Mouse (Mus musculus) retina, postnatal 1 day (tissue): ENCODE results near the gene Nmi.
"Not testable (repeated sequence)": the region's sequence is repeated elsewhere in the genome, so short reads cannot be mapped to it uniquely, and the experiment has no call there.

Source experiments
- DNase-seq: peaks from one replicate; pipeline ENCODE4 v3.0.0-alpha.2; 2012

Nmi gene

GRCm38 (mm10) chr2:51973410-51973968 is at the start of gene Nmi:
Nmi (minus strand) TSS chr2:51973494.
- peak; percentile 55 for DNase-seq

- no peak for DNase-seq
Measured at GRCm38 (mm10) chr2:52016361-52016760, 43.1 kb upstream of the Nmi start.

- no peak for DNase-seq
Measured at GRCm38 (mm10) chr2:52013306-52013820, 40.1 kb upstream of the Nmi start.

- DNase-seq = not testable (repeated sequence)
Measured at GRCm38 (mm10) chr2:52011820-52012219, 38.5 kb upstream of the Nmi start.

- no peak for DNase-seq
Measured at GRCm38 (mm10) chr2:52006380-52006779, 33.1 kb upstream of the Nmi start.

- DNase-seq = not testable (repeated sequence)
Measured at GRCm38 (mm10) chr2:52002299-52002698, 29.0 kb upstream of the Nmi start.

GRCm38 (mm10) chr2:52001521-52001920 is 28.2 kb upstream of the Nmi start:
- DNase-seq = no peak

GRCm38 (mm10) chr2:51999996-52000395 is 26.7 kb upstream of the Nmi start:
- DNase-seq = no peak

GRCm38 (mm10) chr2:51991447-51991846 is 18.2 kb upstream of the Nmi start:
- no peak for DNase-seq

GRCm38 (mm10) chr2:51989559-51989958 is 16.3 kb upstream of the Nmi start:
- DNase-seq = no peak

- DNase-seq = no peak
Measured at GRCm38 (mm10) chr2:51986695-51987094, 13.4 kb upstream of the Nmi start.

- DNase-seq = no peak
Measured at GRCm38 (mm10) chr2:51986157-51986556, 12.9 kb upstream of the Nmi start.

- no peak for DNase-seq
Measured at GRCm38 (mm10) chr2:51985241-51985640, 11.9 kb upstream of the Nmi start.

GRCm38 (mm10) chr2:51982288-51982687 is 9.0 kb upstream of the Nmi start:
- DNase-seq = no peak

GRCm38 (mm10) chr2:51981630-51982029 is 8.3 kb upstream of the Nmi start:
- DNase-seq = no peak

GRCm38 (mm10) chr2:51972641-51973409 is 469 bp downstream of the Nmi start:
- DNase-seq = peak; percentile 85

GRCm38 (mm10) chr2:51972142-51972541 is 1.2 kb downstream of the Nmi start:
- peak; percentile 23 for DNase-seq

GRCm38 (mm10) chr2:51970897-51971296 is 2.4 kb downstream of the Nmi start:
- no peak for DNase-seq

- DNase-seq = no peak
Measured at GRCm38 (mm10) chr2:51967288-51967687, 6.0 kb downstream of the Nmi start.

GRCm38 (mm10) chr2:51953648-51954204 is 19.6 kb downstream of the Nmi start:
- no peak for DNase-seq

- no peak for DNase-seq
Measured at GRCm38 (mm10) chr2:51950876-51951275, 22.4 kb downstream of the Nmi start.

GRCm38 (mm10) chr2:51948105-51948830 is 25.0 kb downstream of the Nmi start:
- peak; percentile 51 for DNase-seq

GRCm38 (mm10) chr2:51945812-51946211 is 27.5 kb downstream of the Nmi start:
- no peak for DNase-seq
